In genomic region chr7:25268588-25268987, GRCm38 (mm10) we compare ENCODE assay signal across 8 mouse cellular contexts. TPM values are rescaled to one million over a fixed set of nuclear protein-coding genes. Genes with fewer than 3 reads are reported as not detected.
DNase-seq lines count a peak whose midpoint lies in the region; ATAC-seq and TF ChIP-seq lines count a peak whose summit lies in the region.

No protein-coding gene starts in this region.

- no peak for ATAC-seq in heart, embryonic 15.5 days (replicated peaks; ENCODE audit: insufficient number of reproducible peaks, insufficient read depth, low FRiP score, low read depth)
- no peak for ATAC-seq in forebrain, embryonic 16.5 days
- ATAC-seq in liver, postnatal 0 days, result no peak
- ATAC-seq in monocyte, adult 5-6 weeks (replicated peaks; ENCODE audit: insufficient number of reproducible peaks, low FRiP score, low TSS enrichment, poor library complexity, severe bottlenecking), result no peak

- TF ChIP-seq EP300 in liver, postnatal 0 days (IDR thresholded peaks at IDR 0.05; ENCODE audit: low read depth), result no peak

- H3K27ac ChIP-seq in heart, embryonic 15.5 days, result peak overlapping the region; percentile 79
- peak overlapping the region; percentile 64; the same call in 1 of the 2 replicates for H3K27ac ChIP-seq in ES-E14 (ENCODE audit: insufficient read depth, low read depth, low read length, poor library complexity, severe bottlenecking)
- peak overlapping the region; percentile 83 for H3K27ac ChIP-seq in forebrain, embryonic 16.5 days (ENCODE audit: low read length)
- peak overlapping the region; percentile 94 for H3K27ac ChIP-seq in liver, postnatal 0 days (ENCODE audit: low read depth)

- no peaks in the 10 kb centered on the region for H3K27me3 ChIP-seq in heart, embryonic 15.5 days
- H3K27me3 ChIP-seq in forebrain, embryonic 16.5 days (replicated peaks; ENCODE audit: control insufficient read depth, insufficient read depth, low read length), result no peaks in the 10 kb centered on the region
- no peaks in the 10 kb centered on the region for H3K27me3 ChIP-seq in liver, postnatal 0 days (ENCODE audit: insufficient read depth, low read length)

- intact Hi-C loops in left cerebral cortex, postnatal 10 days (cut with DNase I), result no loop called here

- peak overlapping the region; percentile 81 for H3K9ac ChIP-seq in heart, embryonic 15.5 days
- peak overlapping the region; percentile 80 for H3K9ac ChIP-seq in ES-E14 (ENCODE audit: insufficient read depth, low read depth, low read length, poor library complexity, severe bottlenecking)
- H3K9ac ChIP-seq in forebrain, embryonic 16.5 days (replicated peaks; ENCODE audit: low read depth, low read length), result peak overlapping the region; percentile 76
- peak overlapping the region; percentile 92 for H3K9ac ChIP-seq in liver, postnatal 0 days (replicated peaks)

- H3K4me2 ChIP-seq in heart, embryonic 15.5 days, result peak overlapping the region; percentile 80
- peak overlapping the region; percentile 79 for H3K4me2 ChIP-seq in forebrain, embryonic 16.5 days (ENCODE audit: low read length)
- H3K4me2 ChIP-seq in liver, postnatal 0 days (ENCODE audit: low read depth, low read length), result peak overlapping the region; percentile 90

- in situ Hi-C loops in ES-E14 (cut with MboI; ENCODE audit: low sequenced_read_pairs in 2 of 2, unreplicated experiment in 2 of 2), result no loop called here

- DNase-seq in heart, adult 11 months, result no peak
- DNase-seq in ES-E14 (ENCODE audit: low read depth, low spot score), result no peak
- DNase-seq in liver, postnatal 0 days, result no peak
- no peak for DNase-seq in left cerebral cortex, postnatal 10 days (ENCODE audit: extremely low spot score in 1 of 2, low spot score in 2 of 2)
- DNase-seq in MN1 (ENCODE audit: low spot score), result no peak

- peaks cover 38% of the 10 kb centered on the region for H3K4me1 ChIP-seq in heart, embryonic 15.5 days (replicated peaks)
- peaks cover 16 to 54% of the 10 kb centered on the region in 2 experiments for H3K4me1 ChIP-seq in ES-E14 (ENCODE audit: control insufficient read depth in 2 of 2, insufficient read depth in 2 of 2, low read length in 2 of 2, poor library complexity in 1 of 2)
- H3K4me1 ChIP-seq in forebrain, embryonic 16.5 days (replicated peaks; ENCODE audit: control insufficient read depth, insufficient read depth, low read length), result peaks cover 20% of the 10 kb centered on the region
- peaks cover 44% of the 10 kb centered on the region for H3K4me1 ChIP-seq in liver, postnatal 0 days (ENCODE audit: insufficient read depth)

- WGBS in heart, embryonic 15.5 days, result 2% methylated on average over 7 of the region's 7 CpGs
- under 1% methylated on average over 7 of the region's 7 CpGs for WGBS in forebrain, embryonic 16.5 days
- under 1% methylated on average over 7 of the region's 7 CpGs for WGBS in liver, postnatal 0 days (ENCODE audit: insufficient replicate concordance)

- H3K4me3 ChIP-seq in heart, embryonic 15.5 days, result peak overlapping the region; percentile 69
- peak overlapping the region; percentile 77 to 82 for H3K4me3 ChIP-seq in ES-E14 (ENCODE audit: insufficient read depth in 1 of 2, low read depth in 1 of 2, low read length in 2 of 2, poor library complexity in 1 of 2, severe bottlenecking in 1 of 2)
- H3K4me3 ChIP-seq in forebrain, embryonic 16.5 days (replicated peaks; ENCODE audit: low read length), result peak overlapping the region; percentile 84
- H3K4me3 ChIP-seq in liver, postnatal 0 days (ENCODE audit: low read depth, low read length), result peak overlapping the region; percentile 87

- no peaks in the 10 kb centered on the region for H3K9me3 ChIP-seq in heart, embryonic 15.5 days (replicated peaks)
- H3K9me3 ChIP-seq in ES-E14 (ENCODE audit: control insufficient read depth, insufficient read depth, low read depth, low read length), result no peaks in the 10 kb centered on the region
- H3K9me3 ChIP-seq in forebrain, embryonic 16.5 days (ENCODE audit: control insufficient read depth, low read length), result no peaks in the 10 kb centered on the region
- no peaks in the 10 kb centered on the region for H3K9me3 ChIP-seq in liver, postnatal 0 days (ENCODE audit: low read length)

- H3K36me3 ChIP-seq in heart, embryonic 15.5 days, result peaks cover 15% of the 10 kb centered on the region; the same call in 1 of the 2 replicates
- H3K36me3 ChIP-seq in ES-E14 (ENCODE audit: control insufficient read depth, insufficient read depth, low read length, poor library complexity, severe bottlenecking), result no peaks in the 10 kb centered on the region
- H3K36me3 ChIP-seq in forebrain, embryonic 16.5 days (ENCODE audit: control insufficient read depth, insufficient read depth), result peaks cover 7% of the 10 kb centered on the region
- H3K36me3 ChIP-seq in liver, postnatal 0 days (replicated peaks; ENCODE audit: insufficient read depth, low read length), result peaks cover 17% of the 10 kb centered on the region

- TF ChIP-seq CTCF in liver, postnatal 0 days (IDR thresholded peaks at IDR 0.05; ENCODE audit: low read depth), result no peak

TF ChIP-seq in ES-E14, 5 proteins besides CTCF, POLR2A, EP300 and RAD21:
- TF ChIP-seq ZC3H11A (IDR thresholded peaks at IDR 0.05; ENCODE audit: borderline replicate concordance, low read depth, low read length), result no peak
- TF ChIP-seq MAFK (IDR thresholded peaks at IDR 0.05; ENCODE audit: insufficient read depth, low read depth, low read length), result no peak
- no peak for TF ChIP-seq ZNF384 (IDR thresholded peaks at IDR 0.05; ENCODE audit: low read depth, low read length)
- TF ChIP-seq HCFC1 (IDR thresholded peaks at IDR 0.05; ENCODE audit: borderline replicate concordance, insufficient read depth, low read length), result no peak
- TF ChIP-seq CHD2 (IDR thresholded peaks at IDR 0.05; ENCODE audit: low read depth, low read length), result no peak

RNA-seq across cellular contexts. Expression of gene Cic, which starts 1.1 kb away (rescaled TPM):
- 22.9 and 27.4 TPM in 2 replicates for polyA plus RNA-seq in heart, embryonic 15.5 days (2015; fragmentation: Nextera tagmentation; extraction: Ambion mirVana)
- 68.4 and 72.4 TPM in 2 replicates for total RNA-seq in ES-E14 (2012; rRNA removed)
- 42.2 and 48.0 TPM in 2 replicates for polyA plus RNA-seq in forebrain, embryonic 16.5 days (2015; fragmentation: Nextera tagmentation; extraction: Ambion mirVana)
- polyA plus RNA-seq in liver, postnatal 0 days (2015; fragmentation: Nextera tagmentation; extraction: Ambion mirVana), result 8.9 and 9.7 TPM in 2 replicates
- 100 to 1,000 TPM; 244 to 271 TPM for total RNA-seq in left cerebral cortex, postnatal 10 days (2021)
- 55.5 to 68.5 TPM (median 65.9 TPM) in 3 replicates for total RNA-seq in monocyte, adult 5-6 weeks (2017)

RNA-seq across cellular contexts. Expression of gene Erf, which starts 18.0 kb away (rescaled TPM):
- polyA plus RNA-seq in heart, embryonic 15.5 days (2015; fragmentation: Nextera tagmentation; extraction: Ambion mirVana), result 12.1 and 13.2 TPM in 2 replicates
- total RNA-seq in ES-E14 (2012; rRNA removed), result 82.2 and 87.1 TPM in 2 replicates
- 4.8 and 5.3 TPM in 2 replicates for polyA plus RNA-seq in forebrain, embryonic 16.5 days (2015; fragmentation: Nextera tagmentation; extraction: Ambion mirVana)
- 4.6 and 5.2 TPM in 2 replicates for polyA plus RNA-seq in liver, postnatal 0 days (2015; fragmentation: Nextera tagmentation; extraction: Ambion mirVana)
- total RNA-seq in left cerebral cortex, postnatal 10 days (2021), result 10 to 100 TPM; 47.7 to 55.1 TPM
- total RNA-seq in monocyte, adult 5-6 weeks (2017), result 3.7 to 8.1 TPM (median 7.3 TPM) in 3 replicates

RNA-seq across cellular contexts. Expression of gene Pafah1b3, which starts 29.2 kb away (rescaled TPM):
- polyA plus RNA-seq in heart, embryonic 15.5 days (2015; fragmentation: Nextera tagmentation; extraction: Ambion mirVana), result 103 and 119 TPM in 2 replicates
- 76.5 and 83.2 TPM in 2 replicates for total RNA-seq in ES-E14 (2012; rRNA removed)
- 499 and 556 TPM in 2 replicates for polyA plus RNA-seq in forebrain, embryonic 16.5 days (2015; fragmentation: Nextera tagmentation; extraction: Ambion mirVana)
- 23.4 and 25.4 TPM in 2 replicates for polyA plus RNA-seq in liver, postnatal 0 days (2015; fragmentation: Nextera tagmentation; extraction: Ambion mirVana)
- 10 to 100 TPM; 64.1 to 67.5 TPM for total RNA-seq in left cerebral cortex, postnatal 10 days (2021)
- total RNA-seq in monocyte, adult 5-6 weeks (2017), result 8.0 to 20.6 TPM (median 20.3 TPM) in 3 replicates

RNA-seq across cellular contexts. Expression of gene Gsk3a, which starts 30.9 kb away (rescaled TPM):
- 6.6 and 9.8 TPM in 2 replicates for polyA plus RNA-seq in heart, embryonic 15.5 days (2015; fragmentation: Nextera tagmentation; extraction: Ambion mirVana)
- total RNA-seq in ES-E14 (2012; rRNA removed), result 38.2 and 38.5 TPM in 2 replicates
- polyA plus RNA-seq in forebrain, embryonic 16.5 days (2015; fragmentation: Nextera tagmentation; extraction: Ambion mirVana), result 14.9 and 17.1 TPM in 2 replicates
- polyA plus RNA-seq in liver, postnatal 0 days (2015; fragmentation: Nextera tagmentation; extraction: Ambion mirVana), result 4.3 and 5.1 TPM in 2 replicates
- total RNA-seq in left cerebral cortex, postnatal 10 days (2021), result 100 to 1,000 TPM; 205 TPM
- total RNA-seq in monocyte, adult 5-6 weeks (2017), result 42.8 to 71.0 TPM (median 43.0 TPM) in 3 replicates

RNA-seq across cellular contexts. Expression of gene Prr19, which starts 32.6 kb away (rescaled TPM):
- 0.10 and 0.15 TPM in 2 replicates for polyA plus RNA-seq in heart, embryonic 15.5 days (2015; fragmentation: Nextera tagmentation; extraction: Ambion mirVana)
- 4.3 and 5.7 TPM in 2 replicates for total RNA-seq in ES-E14 (2012; rRNA removed)
- 1.4 and 2.2 TPM in 2 replicates for polyA plus RNA-seq in forebrain, embryonic 16.5 days (2015; fragmentation: Nextera tagmentation; extraction: Ambion mirVana)
- not detected in 2 replicates for polyA plus RNA-seq in liver, postnatal 0 days (2015; fragmentation: Nextera tagmentation; extraction: Ambion mirVana)
- total RNA-seq in left cerebral cortex, postnatal 10 days (2021), result under 1 TPM in 1 of 2 experiments, not detected in 1; 0.28 TPM
- not detected in 3 replicates for total RNA-seq in monocyte, adult 5-6 weeks (2017)
